Mouse (Mus musculus) embryonic facial prominence, embryonic 10.5 days (tissue): ENCODE data around the gene C1ql4. TPM values are rescaled to one million over a fixed set of nuclear protein-coding genes. Genes with fewer than 3 reads are reported as not detected.

Source experiments
- DNase-seq: peaks from one replicate; pipeline ENCODE4 v3.0.0-alpha.2; 2017; ENCODE audit warnings: low spot score
- H3K27ac ChIP-seq: fragments of 300-500 bp; sonication (generic); replicated peaks from 2 replicates; pipeline ENCODE4 v1.5.1; 2016; ENCODE audit warnings: mild to moderate bottlenecking
- H3K27me3 ChIP-seq: fragments of 300-500 bp; sonication (generic); replicated peaks from 2 replicates; pipeline ENCODE4 v1.6.1; 2016; ENCODE audit warnings: low read depth, mild to moderate bottlenecking; ENCODE audit not compliant: poor library complexity, severe bottlenecking
- H3K36me3 ChIP-seq: fragments of 300-500 bp; sonication (generic); replicated peaks from 2 replicates; pipeline ENCODE4 v1.6.1; 2016; ENCODE audit warnings: mild to moderate bottlenecking, moderate library complexity
- H3K4me1 ChIP-seq: fragments of 300-500 bp; sonication (generic); 2 replicates; pipeline ENCODE4 v1.6.1; 2016
- H3K4me3 ChIP-seq: fragments of 300-500 bp; sonication (generic); 2 replicates; pipeline ENCODE4 v1.5.1; 2016; ENCODE audit warnings: mild to moderate bottlenecking, moderate library complexity
- H3K9me3 ChIP-seq: fragments of 300-500 bp; sonication (generic); 2 replicates; pipeline ENCODE4 v1.6.1; 2016; ENCODE audit warnings: mild to moderate bottlenecking
- WGBS: fragments of 180-500 bp; shearing (Covaris S2); methylation state at CpG from one replicate; pipeline ENCODE4 v1.1.7; 2016; 5-methylcytosine and 5-hydroxymethylcytosine counted together
- polyA plus RNA-seq: library from polyadenylated mRNA; unstranded; fragments of >200 nt; fragmentation: Nextera tagmentation; extraction: Ambion mirVana; gene quantifications from 2 replicates; pipeline ENCODE4 v1.2.1, GENCODE M21; 2016

The C1ql4 gene
- 0.36 and 0.52 TPM in 2 replicates for polyA plus RNA-seq

- peak within 1 kb of the TSS; percentile 48 for H3K4me3 ChIP-seq
- H3K27me3 ChIP-seq = peaks cover 100% of the 10 kb centered on the region
- peak; percentile 67 for DNase-seq
- H3K9me3 ChIP-seq = no peaks in the 10 kb centered on the region
- 6% methylated on average over 60 of the region's 60 CpGs for WGBS
- H3K4me1 ChIP-seq = peaks cover 54% of the 10 kb centered on the region
- peaks cover 16% of the 10 kb centered on the region for H3K36me3 ChIP-seq
- H3K27ac ChIP-seq = no peak within 1 kb of the TSS; the same call in 1 of the 2 replicates
These were observed at the start of gene C1ql4 for GRCm38 (mm10) chr15:99087253-99088075. Gene C1ql4, minus strand, starts transcription at chr15:99087817.

- WGBS = 62% methylated on average over 22 of the region's 22 CpGs
- Histone ChIP-seq H3K9me3 (no peaks in the 10 kb centered on the region), H3K27ac (peak overlapping the region; percentile 79)
These were observed 42.6 kb upstream of the C1ql4 start for GRCm38 (mm10) chr15:99129956-99130910.

GRCm38 (mm10) chr15:99129441-99129840, 41.8 kb upstream of the C1ql4 start:
- Histone ChIP-seq H3K4me3 (peak overlapping the region; percentile 29), H3K9me3 (no peaks in the 10 kb centered on the region), H3K36me3 (peaks cover 49% of the 10 kb centered on the region), H3K27me3 (no peaks in the 10 kb centered on the region), H3K4me1 (peaks cover 50% of the 10 kb centered on the region), H3K27ac (peak overlapping the region; percentile 79)
- 48% methylated on average over 11 of the region's 11 CpGs for WGBS
- no peak for DNase-seq

More at GRCm38 (mm10) chr15:99129956-99130910, 42.6 kb upstream of the C1ql4 start:
- Histone ChIP-seq H3K27me3 (no peaks in the 10 kb centered on the region), H3K4me1 (peaks cover 47% of the 10 kb centered on the region), H3K4me3 (peak overlapping the region; percentile 29), H3K36me3 (peaks cover 55% of the 10 kb centered on the region)
- DNase-seq = peak; percentile 43

GRCm38 (mm10) chr15:99127851-99128522, 40.4 kb upstream of the C1ql4 start:
- H3K36me3 ChIP-seq = peaks cover 34% of the 10 kb centered on the region
- peaks cover 50% of the 10 kb centered on the region for H3K4me1 ChIP-seq
- no peak for DNase-seq
- no peaks in the 10 kb centered on the region for H3K27me3 ChIP-seq
- H3K9me3 ChIP-seq = no peaks in the 10 kb centered on the region
- H3K27ac ChIP-seq = 0 out of 2 replicates have a peak overlapping the region, but pooled peaks have one; percentile 58
- H3K4me3 ChIP-seq = peak overlapping the region; percentile 94
- 74% methylated on average over 6 of the region's 6 CpGs for WGBS

- no peak for DNase-seq
- H3K27ac ChIP-seq = peak overlapping the region; percentile 99
- H3K4me3 ChIP-seq = peak overlapping the region; percentile 94
- no peaks in the 10 kb centered on the region for H3K9me3 ChIP-seq
- under 1% methylated on average over 35 of the region's 35 CpGs for WGBS
- no peaks in the 10 kb centered on the region for H3K27me3 ChIP-seq
- H3K36me3 ChIP-seq = peaks cover 25% of the 10 kb centered on the region
- H3K4me1 ChIP-seq = peaks cover 50% of the 10 kb centered on the region
These were observed 39.3 kb upstream of the C1ql4 start for GRCm38 (mm10) chr15:99126816-99127365.

- Histone ChIP-seq H3K27me3 (no peaks in the 10 kb centered on the region), H3K36me3 (peaks cover 18% of the 10 kb centered on the region), H3K4me3 (peak overlapping the region; percentile 94), H3K9me3 (no peaks in the 10 kb centered on the region), H3K27ac (peak overlapping the region; percentile 99), H3K4me1 (peaks cover 45% of the 10 kb centered on the region)
- DNase-seq = peak; percentile 94
- 2% methylated on average over 115 of the region's 115 CpGs for WGBS
These were observed 38.6 kb upstream of the C1ql4 start for GRCm38 (mm10) chr15:99126081-99126815.

- no peak for DNase-seq
- 2% methylated on average over 12 of the region's 12 CpGs for WGBS
- peaks cover 43% of the 10 kb centered on the region for H3K4me1 ChIP-seq
- H3K9me3 ChIP-seq = no peaks in the 10 kb centered on the region
- peak within 1 kb of the TSS; percentile 94 for H3K4me3 ChIP-seq
- no peaks in the 10 kb centered on the region for H3K27me3 ChIP-seq
- H3K36me3 ChIP-seq = peaks cover 16% of the 10 kb centered on the region
- H3K27ac ChIP-seq = peak within 1 kb of the TSS; percentile 99
These were observed 38.1 kb upstream of the C1ql4 start, which contains the start of gene Spats2 for GRCm38 (mm10) chr15:99125711-99126080. Gene Spats2, plus strand, starts transcription at chr15:99125916.

GRCm38 (mm10) chr15:99122642-99123041, 35.0 kb upstream of the C1ql4 start:
- no peaks in the 10 kb centered on the region for H3K9me3 ChIP-seq
- 79% methylated on average over 2 of the region's 2 CpGs for WGBS
- H3K27me3 ChIP-seq = no peaks in the 10 kb centered on the region
- H3K27ac ChIP-seq = no peak overlapping the region
- DNase-seq = no peak
- H3K4me3 ChIP-seq = no peak overlapping the region
- no peaks in the 10 kb centered on the region for H3K36me3 ChIP-seq
- peaks cover 23% of the 10 kb centered on the region for H3K4me1 ChIP-seq

- Histone ChIP-seq H3K36me3 (no peaks in the 10 kb centered on the region), H3K4me3 (0 out of 2 replicates have a peak overlapping the region, but pooled peaks have one; percentile 5), H3K27ac (peak overlapping the region; percentile 45; the same call in 1 of the 2 replicates), H3K27me3 (no peaks in the 10 kb centered on the region), H3K9me3 (no peaks in the 10 kb centered on the region), H3K4me1 (peaks cover 21% of the 10 kb centered on the region)
- DNase-seq = no peak
- 14% methylated on average over 11 of the region's 11 CpGs for WGBS
These were observed 33.2 kb upstream of the C1ql4 start for GRCm38 (mm10) chr15:99120814-99121213.

- Histone ChIP-seq H3K9me3 (no peaks in the 10 kb centered on the region), H3K27ac (0 out of 2 replicates have a peak overlapping the region, but pooled peaks have one; percentile 4), H3K4me1 (peaks cover 31% of the 10 kb centered on the region), H3K4me3 (no peak overlapping the region), H3K36me3 (no peaks in the 10 kb centered on the region), H3K27me3 (no peaks in the 10 kb centered on the region)
- WGBS = 65% methylated on average over 11 of the region's 11 CpGs
- DNase-seq = no peak
These were observed 28.9 kb upstream of the C1ql4 start for GRCm38 (mm10) chr15:99116539-99116938.

GRCm38 (mm10) chr15:99115065-99115423, 27.4 kb upstream of the C1ql4 start:
- no peaks in the 10 kb centered on the region for H3K9me3 ChIP-seq
- peaks cover 22% of the 10 kb centered on the region for H3K4me1 ChIP-seq
- no peak for DNase-seq
- WGBS = 89% methylated on average over 7 of the region's 7 CpGs
- H3K4me3 ChIP-seq = no peak overlapping the region
- H3K27me3 ChIP-seq = no peaks in the 10 kb centered on the region
- no peaks in the 10 kb centered on the region for H3K36me3 ChIP-seq
- H3K27ac ChIP-seq = no peak overlapping the region
